16 mouse cellular contexts compared by ENCODE assay signal in genomic region chr2:4291671-4292070, GRCm38 (mm10).
"Had no signal": no experiment of that assay in that cellular context is flagged by ENCODE, and none has a peak within 500 bp of the region (broad histone marks: within the 10 kb centered on the region; RNA-seq: fewer than 3 reads in every experiment).

No protein-coding gene starts in this region.

- H3K9me3 ChIP-seq: lung, embryonic 15.5 days; midbrain, embryonic 13.5 days; midbrain, embryonic 15.5 days; neural tube, embryonic 12.5 days; stomach, embryonic 15.5 days had no signal

- H3K27me3 ChIP-seq: lung, embryonic 15.5 days; megakaryocyte, embryonic 14.5 days; midbrain, embryonic 13.5 days; midbrain, embryonic 15.5 days; neural tube, embryonic 12.5 days; stomach, embryonic 15.5 days had no signal

- DNase-seq: lung, adult 2 months; lung, postnatal 14 days; lung, postnatal 36 days; thymus, adult 2 months; thymus, postnatal 25 days; thymus, postnatal 4 days had no signal

- H3K4me2 ChIP-seq: lung, embryonic 15.5 days; midbrain, embryonic 11.5 days; midbrain, embryonic 13.5 days; midbrain, embryonic 15.5 days; neural tube, embryonic 12.5 days; stomach, embryonic 15.5 days had no signal

- H3K4me1 ChIP-seq: stomach, embryonic 15.5 days had no signal

- ATAC-seq: lung, postnatal 0 days; midbrain, embryonic 13.5 days; midbrain, embryonic 15.5 days had no signal

- H3K27ac ChIP-seq: lung, embryonic 15.5 days; macrophage; midbrain, embryonic 13.5 days; midbrain, embryonic 15.5 days; neural tube, embryonic 12.5 days; stomach, embryonic 15.5 days; stomach, postnatal 0 days had no signal

- H3K9ac ChIP-seq: lung, embryonic 15.5 days; midbrain, embryonic 13.5 days; midbrain, embryonic 15.5 days; neural tube, embryonic 12.5 days; stomach, embryonic 15.5 days had no signal

- H3K4me3 ChIP-seq: lung, embryonic 15.5 days; midbrain, embryonic 13.5 days; midbrain, embryonic 15.5 days; neural tube, embryonic 12.5 days; stomach, embryonic 15.5 days had no signal

- H3K36me3 ChIP-seq: lung, embryonic 15.5 days; midbrain, embryonic 13.5 days; midbrain, embryonic 15.5 days; neural tube, embryonic 12.5 days; stomach, embryonic 15.5 days had no signal
